Mouse (Mus musculus): Measurements from ENCODE around the gene Celsr3.

The Celsr3 gene

GRCm38 (mm10) chr9:108807674-108808073 lies 18.4 kb upstream of the Celsr3 start:
- no peak for DNase-seq

GRCm38 (mm10) chr9:108808163-108808665 lies 17.9 kb upstream of the Celsr3 start, which contains the start of gene Nckipsd:
Nckipsd (plus strand) TSS chr9:108808368.
- peak; percentile 95 for DNase-seq

GRCm38 (mm10) chr9:108809188-108809587 lies 16.9 kb upstream of the Celsr3 start:
- DNase-seq, result peak; percentile 46 to 77

- no peak for DNase-seq
These were observed 16.4 kb upstream of the Celsr3 start for GRCm38 (mm10) chr9:108809723-108810122.

- peak in 1 of 2 experiments; percentile 53 for DNase-seq
These were observed 15.6 kb upstream of the Celsr3 start for GRCm38 (mm10) chr9:108810516-108810915.

GRCm38 (mm10) chr9:108815557-108815956 lies 10.6 kb upstream of the Celsr3 start:
- peak in 1 of 2 experiments; percentile 45 for DNase-seq

- DNase-seq, result peak; percentile 66 to 83
These were observed 6.6 kb upstream of the Celsr3 start for GRCm38 (mm10) chr9:108819495-108819894.

GRCm38 (mm10) chr9:108820077-108820476 lies 6.0 kb upstream of the Celsr3 start:
- DNase-seq, result no peak

- no peak for DNase-seq
These were observed 1.9 kb upstream of the Celsr3 start for GRCm38 (mm10) chr9:108824144-108824685.

- DNase-seq, result no peak
These were observed 1.2 kb upstream of the Celsr3 start for GRCm38 (mm10) chr9:108824755-108825413.

GRCm38 (mm10) chr9:108826700-108827340 lies 700 bp downstream of the Celsr3 start:
- peak; percentile 80 to 86 for DNase-seq

GRCm38 (mm10) chr9:108827454-108827853 lies 1.3 kb downstream of the Celsr3 start:
- peak in 1 of 2 experiments; percentile 33 for DNase-seq

GRCm38 (mm10) chr9:108827906-108828305 lies 1.8 kb downstream of the Celsr3 start:
- no peak for DNase-seq

- DNase-seq, result peak in 1 of 2 experiments; percentile 36
These were observed 5.5 kb downstream of the Celsr3 start for GRCm38 (mm10) chr9:108831637-108832036.

- DNase-seq, result peak; percentile 94 to 96
These were observed 6.4 kb downstream of the Celsr3 start for GRCm38 (mm10) chr9:108832390-108833108.

- peak; percentile 87 to 94 for DNase-seq
These were observed 16.9 kb downstream of the Celsr3 start for GRCm38 (mm10) chr9:108842989-108843388.

GRCm38 (mm10) chr9:108845390-108845789 lies 19.3 kb downstream of the Celsr3 start:
- DNase-seq, result no peak

- peak; percentile 51 to 85 for DNase-seq
These were observed 21.3 kb downstream of the Celsr3 start for GRCm38 (mm10) chr9:108847374-108847773.

- DNase-seq, result peak in 1 of 2 experiments; percentile 29
These were observed 22.3 kb downstream of the Celsr3 start for GRCm38 (mm10) chr9:108848419-108848818.

GRCm38 (mm10) chr9:108852976-108853375 lies 26.9 kb downstream of the Celsr3 start, which contains the start of gene Slc26a6:
Slc26a6 (plus strand) TSS chr9:108853283.
- peak in 1 of 2 experiments; percentile 33 for DNase-seq

- DNase-seq, result peak; percentile 93 to 97
These were observed 27.6 kb downstream of the Celsr3 start for GRCm38 (mm10) chr9:108853635-108854240.

GRCm38 (mm10) chr9:108854241-108854696 lies 28.1 kb downstream of the Celsr3 start:
- DNase-seq, result peak; percentile 88 to 95

Measured in kidney, postnatal 25 days (tissue).